8 mouse cellular contexts compared by ENCODE assay signal in genomic region chr2:163659431-163659830, GRCm38 (mm10). TPM values are rescaled to one million over a fixed set of nuclear protein-coding genes. Genes with fewer than 3 reads are reported as not detected.
A peak's percentile ranks its signal among the peaks of the same experiment; 100 is the strongest.
DNase-seq lines count a peak whose midpoint lies in the region; ATAC-seq lines count a peak whose summit lies in the region.

No protein-coding gene starts in this region.

- no peak for DNase-seq in urinary bladder, postnatal 10 days (ENCODE audit: low spot score)
- DNase-seq in layer of hippocampus, adult 8-10 months (ENCODE audit: low spot score in 2 of 2): no peak

- H3K27me3 ChIP-seq in megakaryocyte, embryonic 14.5 days (replicated peaks): no peaks in the 10 kb centered on the region
- H3K27me3 ChIP-seq in embryonic facial prominence, embryonic 13.5 days: no peaks in the 10 kb centered on the region
- H3K27me3 ChIP-seq in intestine, embryonic 16.5 days (replicated peaks; ENCODE audit: control insufficient read depth, insufficient read depth, low read length): no peaks in the 10 kb centered on the region
- H3K27me3 ChIP-seq in neural tube, embryonic 15.5 days (replicated peaks): no peaks in the 10 kb centered on the region

- peak overlapping the region; percentile 95 for H3K4me3 ChIP-seq in megakaryocyte, embryonic 14.5 days (replicated peaks)
- peak overlapping the region; percentile 85 for H3K4me3 ChIP-seq in embryonic facial prominence, embryonic 13.5 days
- H3K4me3 ChIP-seq in intestine, embryonic 16.5 days (ENCODE audit: low read length): peak overlapping the region; percentile 85; the same call in 1 of the 2 replicates
- peak overlapping the region; percentile 96 for H3K4me3 ChIP-seq in neural tube, embryonic 15.5 days (replicated peaks)

- H3K36me3 ChIP-seq in megakaryocyte, embryonic 14.5 days (replicated peaks; ENCODE audit: low read length): peaks cover 9% of the 10 kb centered on the region
- no peaks in the 10 kb centered on the region for H3K36me3 ChIP-seq in embryonic facial prominence, embryonic 13.5 days
- H3K36me3 ChIP-seq in intestine, embryonic 16.5 days (ENCODE audit: control insufficient read depth, insufficient read depth, low read length): no peaks in the 10 kb centered on the region
- H3K36me3 ChIP-seq in neural tube, embryonic 15.5 days: no peaks in the 10 kb centered on the region

- peak overlapping the region; percentile 30; the same call in 1 of the 2 replicates for H3K27ac ChIP-seq in embryonic facial prominence, embryonic 13.5 days
- H3K27ac ChIP-seq in intestine, embryonic 16.5 days (ENCODE audit: low read length): peak overlapping the region; percentile 81
- H3K27ac ChIP-seq in neural tube, embryonic 15.5 days (replicated peaks): 0 out of 2 replicates have a peak overlapping the region, but pooled peaks have one; percentile 18

- no peaks in the 10 kb centered on the region for H3K9me3 ChIP-seq in megakaryocyte, embryonic 14.5 days
- no peaks in the 10 kb centered on the region for H3K9me3 ChIP-seq in embryonic facial prominence, embryonic 13.5 days
- H3K9me3 ChIP-seq in intestine, embryonic 16.5 days (ENCODE audit: control insufficient read depth, low read length): no peaks in the 10 kb centered on the region
- H3K9me3 ChIP-seq in neural tube, embryonic 15.5 days (replicated peaks): no peaks in the 10 kb centered on the region

- peak overlapping the region; percentile 60 for H3K4me2 ChIP-seq in embryonic facial prominence, embryonic 13.5 days
- peak overlapping the region; percentile 77 for H3K4me2 ChIP-seq in intestine, embryonic 16.5 days (ENCODE audit: low read depth, low read length)
- peak overlapping the region; percentile 70 for H3K4me2 ChIP-seq in neural tube, embryonic 15.5 days

- peaks cover 64% of the 10 kb centered on the region for H3K4me1 ChIP-seq in megakaryocyte, embryonic 14.5 days
- peaks cover 17% of the 10 kb centered on the region for H3K4me1 ChIP-seq in embryonic facial prominence, embryonic 13.5 days
- H3K4me1 ChIP-seq in intestine, embryonic 16.5 days (ENCODE audit: control insufficient read depth, insufficient read depth, low read length): peaks cover 5% of the 10 kb centered on the region; the same call in 1 of the 2 replicates
- H3K4me1 ChIP-seq in neural tube, embryonic 15.5 days: peaks cover 35% of the 10 kb centered on the region

- WGBS in embryonic facial prominence, embryonic 13.5 days: 55% methylated on average over 12 of the region's 12 CpGs
- WGBS in intestine, embryonic 16.5 days: 82% methylated on average over 12 of the region's 12 CpGs
- WGBS in neural tube, embryonic 15.5 days: 87% methylated on average over 12 of the region's 12 CpGs

- no peak for ATAC-seq in megakaryocyte, adult 5-6 weeks (ENCODE audit: poor library complexity, severe bottlenecking)
- ATAC-seq in embryonic facial prominence, embryonic 13.5 days (ENCODE audit: insufficient number of reproducible peaks, insufficient read depth, low FRiP score, low TSS enrichment, low read depth): no peak
- no peak for ATAC-seq in intestine, embryonic 16.5 days
- ATAC-seq in neural tube, embryonic 15.5 days (ENCODE audit: low FRiP score): no peak
- no peak for ATAC-seq in inflammation-experienced regulatory T-cells, adult 6 months

- peak overlapping the region; percentile 85; the same call in 1 of the 2 replicates for H3K9ac ChIP-seq in embryonic facial prominence, embryonic 13.5 days
- H3K9ac ChIP-seq in intestine, embryonic 16.5 days (ENCODE audit: low read depth, low read length): peak overlapping the region; percentile 87
- no peak overlapping the region for H3K9ac ChIP-seq in neural tube, embryonic 15.5 days (replicated peaks)

RNA-seq across cellular contexts. Expression of gene Pkig, which starts 1.2 kb away (rescaled TPM):
- 348 and 581 TPM in 2 replicates for polyA plus RNA-seq in megakaryocyte, embryonic 14.5 days (2012; ENCODE audit: insufficient read depth, low replicate concordance)
- total RNA-seq in megakaryocyte, adult 5-6 weeks (2015): 47.7 and 50.9 TPM in 2 replicates
- total RNA-seq in megakaryocyte, adult 5-6 weeks (2017): 36.8 and 55.2 TPM in 2 replicates
- 105 and 113 TPM in 2 replicates for polyA plus RNA-seq in embryonic facial prominence, embryonic 13.5 days (2015; fragmentation: Nextera tagmentation; extraction: Ambion mirVana)
- polyA plus RNA-seq in intestine, embryonic 16.5 days (2015; fragmentation: Nextera tagmentation; extraction: Ambion mirVana): 115 and 122 TPM in 2 replicates
- 107 and 110 TPM in 2 replicates for polyA plus RNA-seq in neural tube, embryonic 15.5 days (2015; fragmentation: Nextera tagmentation; extraction: Ambion mirVana)
- polyA plus RNA-seq in inflammation-experienced regulatory T-cells, adult 6 months (2017; shearing (Covaris generic)): 1 to 10 TPM; 2.0 to 5.5 (median 3.3) TPM
- 10 to 100 TPM; 67.0 to 98.4 (median 83.6) TPM for total RNA-seq in layer of hippocampus, adult 8-10 months (2022)

RNA-seq across cellular contexts. Expression of gene Serinc3, which starts 14.5 kb away (rescaled TPM):
- 8.6 and 31.2 TPM in 2 replicates for polyA plus RNA-seq in megakaryocyte, embryonic 14.5 days (2012; ENCODE audit: insufficient read depth, low replicate concordance)
- total RNA-seq in megakaryocyte, adult 5-6 weeks (2015): 797 and 809 TPM in 2 replicates
- 623 and 641 TPM in 2 replicates for total RNA-seq in megakaryocyte, adult 5-6 weeks (2017)
- polyA plus RNA-seq in embryonic facial prominence, embryonic 13.5 days (2015; fragmentation: Nextera tagmentation; extraction: Ambion mirVana): 26.4 and 35.6 TPM in 2 replicates
- 55.4 and 57.1 TPM in 2 replicates for polyA plus RNA-seq in intestine, embryonic 16.5 days (2015; fragmentation: Nextera tagmentation; extraction: Ambion mirVana)
- 33.6 and 41.2 TPM in 2 replicates for polyA plus RNA-seq in neural tube, embryonic 15.5 days (2015; fragmentation: Nextera tagmentation; extraction: Ambion mirVana)
- 100 to 1,000 TPM; 124 to 178 (median 145) TPM for polyA plus RNA-seq in inflammation-experienced regulatory T-cells, adult 6 months (2017; shearing (Covaris generic))
- total RNA-seq in layer of hippocampus, adult 8-10 months (2022): 100 to 1,000 TPM; 201 to 242 (median 213) TPM

RNA-seq across cellular contexts. Expression of gene Ttpal, which starts 57.3 kb away (rescaled TPM):
- 5.6 and 12.6 TPM in 2 replicates for polyA plus RNA-seq in megakaryocyte, embryonic 14.5 days (2012; ENCODE audit: insufficient read depth, low replicate concordance)
- total RNA-seq in megakaryocyte, adult 5-6 weeks (2015): 12.6 and 16.6 TPM in 2 replicates
- 8.8 and 14.4 TPM in 2 replicates for total RNA-seq in megakaryocyte, adult 5-6 weeks (2017)
- polyA plus RNA-seq in embryonic facial prominence, embryonic 13.5 days (2015; fragmentation: Nextera tagmentation; extraction: Ambion mirVana): 41.4 and 42.3 TPM in 2 replicates
- polyA plus RNA-seq in intestine, embryonic 16.5 days (2015; fragmentation: Nextera tagmentation; extraction: Ambion mirVana): 22.2 and 22.9 TPM in 2 replicates
- 37.5 and 39.1 TPM in 2 replicates for polyA plus RNA-seq in neural tube, embryonic 15.5 days (2015; fragmentation: Nextera tagmentation; extraction: Ambion mirVana)
- polyA plus RNA-seq in inflammation-experienced regulatory T-cells, adult 6 months (2017; shearing (Covaris generic)): 10 to 100 TPM; 37.3 to 41.8 (median 40.6) TPM
- total RNA-seq in layer of hippocampus, adult 8-10 months (2022): 10 to 100 TPM; 48.2 to 50.3 (median 49.2) TPM

Comparison
In these comparisons a context has a peak if more than half of its experiments do, and no peak if none do; other contexts are left out.
1. H3K27ac ChIP-seq: peak in every context shown above with its lines; median percentile 81 in intestine, embryonic 16.5 days; 30 in embryonic facial prominence, embryonic 13.5 days; 18 in neural tube, embryonic 15.5 days.
2. RNA of gene Pkig, which starts 1.2 kb away (polyA plus RNA-seq): 348 to 581 TPM in megakaryocyte, embryonic 14.5 days, 115 to 122 TPM in intestine, embryonic 16.5 days, 107 to 110 TPM in neural tube, embryonic 15.5 days and 105 to 113 TPM in embryonic facial prominence, embryonic 13.5 days; 2.0 to 5.5 TPM in inflammation-experienced regulatory T-cells, adult 6 months; every median in the first group is over 10 times any median in the second.
3. Peak in every context shown above with its lines, with median percentiles within 50 percentile points of each other: H3K4me3 ChIP-seq and H3K4me2 ChIP-seq.